Mouse (Mus musculus): ENCODE results near the gene Cyp2u1. TPM values are rescaled to one million over a fixed set of nuclear protein-coding genes. Genes with fewer than 3 reads are reported as not detected.

Gene Cyp2u1
- total and polyA plus RNA-seq, 2 experiments from 2014 or later = 21.4 to 47.2 TPM

DNA sequence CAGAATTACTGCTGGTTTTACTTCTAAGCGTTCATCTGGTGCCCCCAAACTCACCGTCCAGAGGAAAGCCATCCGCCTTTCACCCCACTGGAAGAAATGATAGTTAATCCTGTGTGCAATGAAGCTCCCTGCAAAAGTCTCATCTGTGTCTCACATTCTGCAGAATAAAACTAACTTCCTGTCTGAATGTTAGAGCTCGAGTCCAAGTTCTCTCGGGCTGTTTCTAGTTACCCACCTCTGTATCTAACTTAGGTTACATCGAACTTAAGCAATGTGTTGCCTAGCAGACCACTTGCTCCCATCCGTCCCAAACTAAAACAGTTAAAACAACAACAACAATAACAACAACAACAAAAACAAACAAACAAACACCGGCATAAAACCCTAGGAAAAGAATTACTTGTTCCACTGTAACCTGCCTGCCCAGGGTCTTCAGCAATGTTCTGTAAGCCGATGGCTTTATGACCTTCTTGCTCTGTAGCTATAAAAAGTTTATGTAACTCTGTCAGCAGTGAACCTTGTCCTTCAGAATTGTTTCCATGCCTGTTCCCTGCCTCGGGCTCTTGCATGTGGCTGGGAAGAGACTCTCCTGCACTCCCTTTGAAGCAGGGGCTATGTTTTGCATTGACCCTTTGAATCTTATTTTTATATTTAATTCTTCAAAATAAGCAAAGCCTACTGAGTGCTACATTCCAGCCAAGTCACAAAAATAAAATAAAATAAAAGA lies 30.5 kb downstream of the Cyp2u1 start:
- 18% methylated on average over 10 of the region's 10 CpGs for WGBS
- H3K36me3 ChIP-seq (replicated peaks; ENCODE audit: control insufficient read depth, insufficient read depth, low read length) = no peaks in the 10 kb centered on the region
- TF ChIP-seq CTCF (IDR thresholded peaks at IDR 0.05; ENCODE audit: low read depth) = no peak
- TF ChIP-seq EP300 (IDR thresholded peaks at IDR 0.05; ENCODE audit: low read depth) = no peak
- H3K4me1 ChIP-seq (ENCODE audit: control insufficient read depth, insufficient read depth) = peaks cover 19% of the 10 kb centered on the region
- no peaks in the 10 kb centered on the region for H3K9me3 ChIP-seq (replicated peaks; ENCODE audit: control insufficient read depth, low read length)
- DNase-seq (ENCODE audit: low spot score) = peak; percentile 34
- peak overlapping the region; percentile 46 for H3K9ac ChIP-seq (replicated peaks; ENCODE audit: low read depth, low read length)
- peak overlapping the region; percentile 71 for H3K4me2 ChIP-seq (ENCODE audit: low read depth, low read length)
- H3K27me3 ChIP-seq (ENCODE audit: control insufficient read depth, insufficient read depth, low read length) = no peaks in the 10 kb centered on the region
- peak overlapping the region; percentile 90 for H3K27ac ChIP-seq (ENCODE audit: low read depth)
- ATAC-seq (ENCODE audit: insufficient read depth, low read depth) = no peak
- H3K4me3 ChIP-seq (ENCODE audit: low read depth, low read length) = peak overlapping the region; percentile 77

DNA sequence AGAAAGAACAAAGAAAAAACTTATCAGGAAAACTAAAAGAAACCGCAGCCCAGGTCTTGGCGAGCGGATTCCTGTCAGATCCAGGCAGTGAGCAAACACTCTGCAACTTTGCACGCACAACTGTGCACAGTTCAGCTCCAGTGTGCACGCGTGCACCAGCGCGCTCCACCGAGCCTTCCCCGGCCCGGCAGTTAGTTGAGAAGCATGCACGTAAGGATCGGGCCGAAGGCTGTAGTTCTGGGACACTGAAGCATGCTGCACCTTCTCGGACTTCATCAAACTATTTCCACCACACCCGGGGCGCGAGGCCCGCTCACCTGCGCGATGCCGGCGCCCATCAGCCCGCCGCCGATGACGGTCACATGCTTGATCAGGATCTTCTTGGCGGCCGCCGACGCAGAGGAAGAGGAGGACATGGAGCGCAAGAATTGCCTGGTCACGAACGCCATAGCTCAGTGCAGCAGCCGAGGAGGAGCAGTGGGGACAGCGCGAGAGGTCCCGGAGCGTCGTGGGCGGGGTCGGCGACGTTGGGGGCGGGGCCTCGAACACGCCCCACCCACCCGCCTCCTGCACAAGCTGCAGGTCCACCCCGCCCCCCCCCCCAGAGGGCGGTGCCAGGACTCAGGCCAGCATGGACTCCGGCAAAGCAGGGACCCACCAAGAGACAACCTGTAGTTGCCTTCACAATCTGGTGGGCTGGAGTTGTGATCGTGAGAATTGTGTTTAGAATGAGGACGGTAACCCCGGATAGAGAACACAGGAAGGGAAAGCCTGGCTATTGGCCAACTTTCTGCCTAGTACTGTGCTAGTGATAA lies 31.3 kb downstream of the Cyp2u1 start, which contains the start of gene Hadh:
Gene Hadh, minus strand, starts transcription at position 543 of the 815 bp plus-strand sequence.
- H3K9me3 ChIP-seq (replicated peaks; ENCODE audit: control insufficient read depth, low read length) = no peaks in the 10 kb centered on the region
- under 1% methylated on average over 52 of the region's 54 CpGs for WGBS

DNA sequence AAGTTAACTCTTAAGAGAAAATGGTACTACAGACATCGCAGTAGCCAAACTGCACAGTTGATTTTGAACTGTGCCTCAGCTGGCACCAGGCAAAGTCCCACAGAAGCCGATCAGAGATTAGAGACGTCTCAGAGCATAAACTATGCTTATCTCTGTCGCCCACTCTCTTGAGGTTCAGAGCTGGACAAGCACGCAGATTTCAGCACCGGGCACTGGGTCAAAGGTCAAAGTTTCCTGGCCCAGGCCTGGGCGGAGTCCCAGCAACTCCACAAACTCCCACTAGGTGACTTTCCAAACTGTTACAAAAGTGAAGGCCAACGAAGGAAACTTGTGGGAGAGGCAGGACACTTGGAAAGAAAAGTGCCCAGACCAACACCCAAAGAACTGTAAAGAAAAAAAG lies 31.9 kb downstream of the Cyp2u1 start:
- Histone ChIP-seq H3K36me3 (replicated peaks; ENCODE audit: control insufficient read depth, insufficient read depth, low read length) (no peaks in the 10 kb centered on the region), H3K4me1 (ENCODE audit: control insufficient read depth, insufficient read depth) (peaks cover 27% of the 10 kb centered on the region), H3K9ac (replicated peaks; ENCODE audit: low read depth, low read length) (peak overlapping the region; percentile 71), H3K9me3 (replicated peaks; ENCODE audit: control insufficient read depth, low read length) (no peaks in the 10 kb centered on the region), H3K4me2 (ENCODE audit: low read depth, low read length) (peak overlapping the region; percentile 71), H3K27ac (ENCODE audit: low read depth) (peak overlapping the region; percentile 90), H3K27me3 (ENCODE audit: control insufficient read depth, insufficient read depth, low read length) (no peaks in the 10 kb centered on the region), H3K4me3 (ENCODE audit: low read depth, low read length) (peak overlapping the region; percentile 77)
- no peak; the same call in 1 of the 2 replicates for TF ChIP-seq CTCF (IDR thresholded peaks at IDR 0.05; ENCODE audit: low read depth)
- no peak for TF ChIP-seq EP300 (IDR thresholded peaks at IDR 0.05; ENCODE audit: low read depth)
- 2% methylated on average over 8 of the region's 8 CpGs for WGBS
- peak; percentile 80 for DNase-seq (ENCODE audit: low spot score)
- peak; percentile 67 for ATAC-seq (ENCODE audit: insufficient read depth, low read depth)

More for the DNA sequence above, 31.3 kb downstream of the Cyp2u1 start, which contains the start of gene Hadh:
- no peaks in the 10 kb centered on the region for H3K27me3 ChIP-seq (ENCODE audit: control insufficient read depth, insufficient read depth, low read length)
- H3K36me3 ChIP-seq (replicated peaks; ENCODE audit: control insufficient read depth, insufficient read depth, low read length) = no peaks in the 10 kb centered on the region
- H3K4me1 ChIP-seq (ENCODE audit: control insufficient read depth, insufficient read depth) = peaks cover 23% of the 10 kb centered on the region
- peak within 1 kb of the TSS; percentile 77 for H3K4me3 ChIP-seq (ENCODE audit: low read depth, low read length)
- H3K9ac ChIP-seq (replicated peaks; ENCODE audit: low read depth, low read length) = peak within 1 kb of the TSS; percentile 71
- H3K27ac ChIP-seq (ENCODE audit: low read depth) = peak within 1 kb of the TSS; percentile 90
- peak; percentile 91 for DNase-seq (ENCODE audit: low spot score)
- peak within 1 kb of the TSS; percentile 71 for H3K4me2 ChIP-seq (ENCODE audit: low read depth, low read length)
- TF ChIP-seq EP300 (IDR thresholded peaks at IDR 0.05; ENCODE audit: low read depth) (no peak), CTCF (IDR thresholded peaks at IDR 0.05; ENCODE audit: low read depth) (no peak)
- ATAC-seq (ENCODE audit: insufficient read depth, low read depth) = peak; percentile 96

DNA sequence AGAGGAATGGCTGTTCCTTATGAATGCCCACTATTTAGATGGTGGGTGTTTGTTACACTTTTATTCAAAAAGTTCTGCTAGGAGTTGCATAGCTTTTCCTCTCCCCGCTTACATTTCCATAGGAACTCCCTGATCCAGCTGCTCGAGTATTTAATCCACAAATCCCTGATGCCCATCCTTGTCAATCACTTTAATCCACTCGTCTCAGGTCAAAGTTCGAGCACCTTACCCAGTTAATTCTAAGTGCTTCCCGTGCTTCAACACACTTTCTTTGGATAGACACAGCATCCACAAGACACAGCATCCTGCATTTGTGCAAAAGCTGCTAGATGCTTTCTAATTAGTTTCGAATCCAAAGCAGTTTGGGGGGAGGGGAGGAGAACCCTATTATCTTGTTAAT lies 32.6 kb downstream of the Cyp2u1 start:
- Histone ChIP-seq H3K4me3 (ENCODE audit: low read depth, low read length) (peak overlapping the region; percentile 77), H3K27ac (ENCODE audit: low read depth) (0 out of 2 replicates have a peak overlapping the region, but pooled peaks have one; percentile 90), H3K4me2 (ENCODE audit: low read depth, low read length) (peak overlapping the region; percentile 71), H3K9ac (replicated peaks; ENCODE audit: low read depth, low read length) (0 out of 2 replicates have a peak overlapping the region, but pooled peaks have one; percentile 21), H3K36me3 (replicated peaks; ENCODE audit: control insufficient read depth, insufficient read depth, low read length) (no peaks in the 10 kb centered on the region), H3K4me1 (ENCODE audit: control insufficient read depth, insufficient read depth) (peaks cover 34% of the 10 kb centered on the region), H3K9me3 (replicated peaks; ENCODE audit: control insufficient read depth, low read length) (no peaks in the 10 kb centered on the region), H3K27me3 (ENCODE audit: control insufficient read depth, insufficient read depth, low read length) (no peaks in the 10 kb centered on the region)
- no peak for DNase-seq (ENCODE audit: low spot score)
- WGBS = 67% methylated on average over 6 of the region's 6 CpGs
- ATAC-seq (ENCODE audit: insufficient read depth, low read depth) = no peak
- TF ChIP-seq CTCF (IDR thresholded peaks at IDR 0.05; ENCODE audit: low read depth) (no peak), EP300 (IDR thresholded peaks at IDR 0.05; ENCODE audit: low read depth) (no peak)

DNA sequence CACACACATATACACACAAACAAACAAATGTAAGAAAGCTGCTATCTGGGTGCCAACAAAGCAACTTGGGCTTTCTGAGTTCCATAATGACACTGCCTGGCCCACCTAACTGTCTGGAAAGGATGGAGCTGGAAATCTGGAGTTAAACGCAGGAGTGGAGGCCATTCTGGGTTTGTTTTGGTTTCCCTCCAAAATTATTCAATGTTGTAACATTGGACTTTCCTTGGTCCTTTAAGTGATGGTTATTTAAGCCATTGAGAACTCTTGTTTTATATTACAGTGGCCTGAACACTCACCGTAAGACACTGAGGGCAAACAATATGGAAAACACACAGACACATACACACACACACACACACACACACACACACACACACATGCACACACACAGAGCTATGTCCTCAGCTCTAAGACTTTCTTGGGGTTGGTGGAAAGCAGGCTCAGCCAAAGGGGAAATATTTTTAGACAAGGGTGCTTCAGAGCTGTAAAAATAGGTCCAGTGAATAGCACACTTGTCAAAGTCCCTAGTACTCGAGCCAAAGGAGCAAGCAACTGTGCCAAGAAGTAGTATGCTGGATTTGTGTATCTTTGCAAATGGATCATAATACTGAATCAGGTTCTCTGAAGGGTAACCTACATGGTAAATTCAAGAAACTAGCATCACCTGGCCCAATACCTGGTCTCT lies 36.5 kb downstream of the Cyp2u1 start:
- H3K9ac ChIP-seq (replicated peaks; ENCODE audit: low read depth, low read length) = no peak overlapping the region
- H3K27me3 ChIP-seq (ENCODE audit: control insufficient read depth, insufficient read depth, low read length) = no peaks in the 10 kb centered on the region
- DNase-seq (ENCODE audit: low spot score) (peak; percentile 71), ATAC-seq (ENCODE audit: insufficient read depth, low read depth) (peak; percentile 21; the same call in 1 of the 2 replicates)
- TF ChIP-seq CTCF (IDR thresholded peaks at IDR 0.05; ENCODE audit: low read depth) (no peak), EP300 (IDR thresholded peaks at IDR 0.05; ENCODE audit: low read depth) (no peak)
- H3K4me2 ChIP-seq (ENCODE audit: low read depth, low read length) = peak overlapping the region; percentile 24
- WGBS = 41% methylated on average over 3 of the region's 3 CpGs
- peak overlapping the region; percentile 74 for H3K27ac ChIP-seq (ENCODE audit: low read depth)
- H3K4me1 ChIP-seq (ENCODE audit: control insufficient read depth, insufficient read depth) = peaks cover 42% of the 10 kb centered on the region
- H3K36me3 ChIP-seq (replicated peaks; ENCODE audit: control insufficient read depth, insufficient read depth, low read length) = 0 out of 2 replicates have a peak, but pooled peaks cover 14% of the 10 kb centered on the region
- no peaks in the 10 kb centered on the region for H3K9me3 ChIP-seq (replicated peaks; ENCODE audit: control insufficient read depth, low read length)
- no peak overlapping the region for H3K4me3 ChIP-seq (ENCODE audit: low read depth, low read length)
